Mouse (Mus musculus) ES-Bruce4 (cell line): ENCODE measurements around the gene Xpo5.

Experiments used
- CTCF ChIP-seq: IDR thresholded peaks from one replicate; pipeline ENCODE4 v1.8.1; 2011; ENCODE audit warnings: low read depth, low read length
- EP300 ChIP-seq: IDR thresholded peaks from 2 replicates; pipeline ENCODE4 v1.6.1; 2011; ENCODE audit warnings: low read depth, low read length; ENCODE audit not compliant: insufficient read depth
- POLR2A ChIP-seq: IDR thresholded peaks from one replicate; pipeline ENCODE4 v1.8.1; 2011; ENCODE audit warnings: low read length; ENCODE audit not compliant: insufficient read depth

GRCm38 (mm10) chr17:46152847-46153782 lies 49.5 kb upstream of the Xpo5 start, which contains the start of gene Mad2l1bp:
- TF ChIP-seq CTCF (no peak), EP300 (no peak), POLR2A (peak; percentile 98)
